Mouse (Mus musculus) heart, postnatal 0 days (tissue): ENCODE results near the gene Tlk1.

Experiments used
- CTCF ChIP-seq: IDR thresholded peaks from 2 replicates; pipeline ENCODE4 v1.5.1; 2016; ENCODE audit warnings: antibody characterized with exemption, control low read depth, low read depth
- EP300 ChIP-seq: IDR thresholded peaks from 2 replicates; pipeline ENCODE4 v1.6.1; 2016; ENCODE audit warnings: antibody characterized with exemption, low read depth

DNA sequence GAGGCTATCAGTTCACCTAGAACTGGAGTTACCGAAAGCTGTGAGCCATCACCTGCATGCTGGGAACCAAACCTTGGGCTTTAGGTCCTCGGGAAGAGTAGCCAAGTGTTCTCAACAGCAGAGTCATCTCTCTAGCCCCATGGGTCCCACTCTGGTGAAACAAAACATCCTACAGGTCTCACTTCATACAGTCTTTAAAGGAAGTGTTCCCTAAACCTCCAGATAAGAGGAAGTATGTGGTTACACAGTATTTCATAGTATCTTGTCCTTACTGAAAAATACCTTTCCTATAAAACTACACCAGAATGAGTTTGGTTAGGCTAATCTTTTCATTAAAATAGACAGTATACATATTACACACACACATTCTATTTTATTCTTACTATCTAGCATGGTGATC, 82.9 kb downstream of the Tlk1 start:
- TF ChIP-seq CTCF (no peak), EP300 (no peak)
